In genomic region chr1:189353887-189354286, GRCm38 (mm10) we compare ENCODE assay signal across 12 mouse cellular contexts. TPM values are rescaled to one million over a fixed set of nuclear protein-coding genes. Genes with fewer than 3 reads are reported as not detected.
"Had no signal": no experiment of that assay in that cellular context is flagged by ENCODE, and none has a peak within 500 bp of the region (broad histone marks: within the 10 kb centered on the region; RNA-seq: fewer than 3 reads in every experiment).

No protein-coding gene starts in this region.

- H3K27me3 ChIP-seq: kidney, embryonic 15.5 days; limb, embryonic 13.5 days; liver, embryonic 12.5 days; midbrain, embryonic 13.5 days; neural tube, embryonic 15.5 days had no signal

- DNase-seq: kidney, adult 2 months; kidney, postnatal 36 days; layer of hippocampus, adult 9-11 months; thymus, postnatal 36 days had no signal

- ATAC-seq: intestine, embryonic 16.5 days; liver, embryonic 12.5 days; midbrain, embryonic 13.5 days had no signal

- H3K4me2 ChIP-seq: kidney, embryonic 15.5 days; limb, embryonic 13.5 days; liver, embryonic 12.5 days; midbrain, embryonic 13.5 days; neural tube, embryonic 15.5 days had no signal

- H3K4me3 ChIP-seq: kidney, embryonic 15.5 days; limb, embryonic 13.5 days; liver, embryonic 12.5 days; midbrain, embryonic 13.5 days; neural tube, embryonic 15.5 days had no signal

- H3K27ac ChIP-seq: kidney, embryonic 15.5 days; limb, embryonic 13.5 days; liver, embryonic 12.5 days; midbrain, embryonic 13.5 days; neural tube, embryonic 15.5 days had no signal

- H3K36me3 ChIP-seq: kidney, embryonic 15.5 days; limb, embryonic 13.5 days; liver, embryonic 12.5 days; midbrain, embryonic 13.5 days; neural tube, embryonic 15.5 days had no signal

- H3K4me1 ChIP-seq: kidney, embryonic 15.5 days; liver, embryonic 12.5 days; midbrain, embryonic 13.5 days; neural tube, embryonic 15.5 days had no signal

- H3K9ac ChIP-seq: kidney, embryonic 15.5 days; limb, embryonic 13.5 days; liver, embryonic 12.5 days; midbrain, embryonic 13.5 days; neural tube, embryonic 15.5 days had no signal

- H3K9me3 ChIP-seq: kidney, embryonic 15.5 days; limb, embryonic 13.5 days; liver, embryonic 12.5 days; neural tube, embryonic 15.5 days had no signal

RNA-seq across cellular contexts. Expression of gene Kcnk2, which starts 48.2 kb away (rescaled TPM):
- total RNA-seq: megakaryocyte progenitor cell, adult 5-6 weeks had no signal
- polyA plus RNA-seq: liver, embryonic 16.5 days had no signal
